Comparison of ENCODE assay signal across 18 mouse cellular contexts in the genomic region with DNA sequence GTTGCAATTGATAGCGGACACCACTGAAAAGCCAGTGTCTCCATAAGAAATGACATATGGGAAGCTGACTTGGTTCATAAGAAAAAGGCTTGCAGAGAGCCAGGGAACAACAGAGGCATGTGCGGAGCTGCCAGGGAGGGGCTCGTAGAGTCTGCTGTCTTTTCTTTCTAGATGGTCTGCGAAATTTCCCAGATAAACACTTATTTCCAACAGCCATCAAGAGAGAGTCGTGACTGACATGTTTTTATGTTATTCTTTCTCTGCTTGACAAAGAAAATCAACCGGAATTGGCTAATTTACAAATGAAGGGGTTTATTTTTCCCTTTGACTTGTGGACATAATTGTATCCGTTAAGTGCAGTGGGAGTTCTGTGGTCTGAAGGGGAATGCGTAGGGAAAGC.
"Had no signal": no experiment of that assay in that cellular context is flagged by ENCODE, and none has a peak within 500 bp of the region (broad histone marks: within the 10 kb centered on the region; RNA-seq: fewer than 3 reads in every experiment).

No protein-coding gene starts in this region.

- H3K9ac ChIP-seq: lung, embryonic 14.5 days; midbrain, embryonic 13.5 days; neural tube, embryonic 13.5 days; neural tube, embryonic 15.5 days had no signal

- H3K4me3 ChIP-seq: midbrain, embryonic 10.5 days; midbrain, embryonic 13.5 days; myocyte; neural tube, embryonic 13.5 days; neural tube, embryonic 15.5 days had no signal

- H3K27ac ChIP-seq: midbrain, embryonic 10.5 days; midbrain, embryonic 13.5 days; neural tube, embryonic 13.5 days; neural tube, embryonic 15.5 days had no signal

- H3K27me3 ChIP-seq: midbrain, embryonic 13.5 days; neural tube, embryonic 13.5 days; neural tube, embryonic 15.5 days had no signal

- ATAC-seq: midbrain, embryonic 13.5 days; midbrain, embryonic 16.5 days had no signal

- DNase-seq: lung, adult 18-20 months; lung, embryonic 14.5 days; lung, postnatal 10 days; lung, postnatal 4 days; retina, postnatal 1 day; right cerebral cortex, adult 18-20 months; right cerebral cortex, postnatal 25 days; right cerebral cortex, postnatal 4 days; spleen, adult 18-20 months; thymus, adult 18-20 months; thymus, postnatal 14 days; thymus, postnatal 36 days had no signal

- H3K4me2 ChIP-seq: lung, embryonic 14.5 days; midbrain, embryonic 13.5 days; neural tube, embryonic 13.5 days; neural tube, embryonic 15.5 days had no signal

- H3K9me3 ChIP-seq: midbrain, embryonic 10.5 days; midbrain, embryonic 13.5 days; neural tube, embryonic 13.5 days; neural tube, embryonic 15.5 days had no signal

- H3K36me3 ChIP-seq: midbrain, embryonic 10.5 days; midbrain, embryonic 13.5 days; neural tube, embryonic 13.5 days; neural tube, embryonic 15.5 days had no signal
